Mouse (Mus musculus) adrenal gland, adult (tissue): ENCODE measurements at regions not wholly inside any gene's neighbourhood (a gene's known extent, or its start where the extent isn't known, plus 50 kb on each side); places are given as distances from the start of the nearest gene placed in this dataset.

Experiments used
- DNase-seq, 2 experiments: peaks; one replicate each; pipeline ENCODE4 v3.0.0; 2022 to 2023; ENCODE audit warnings: low spot score in 1 of 2; ENCODE audit not compliant: inconsistent age in 2 of 2

DNA sequence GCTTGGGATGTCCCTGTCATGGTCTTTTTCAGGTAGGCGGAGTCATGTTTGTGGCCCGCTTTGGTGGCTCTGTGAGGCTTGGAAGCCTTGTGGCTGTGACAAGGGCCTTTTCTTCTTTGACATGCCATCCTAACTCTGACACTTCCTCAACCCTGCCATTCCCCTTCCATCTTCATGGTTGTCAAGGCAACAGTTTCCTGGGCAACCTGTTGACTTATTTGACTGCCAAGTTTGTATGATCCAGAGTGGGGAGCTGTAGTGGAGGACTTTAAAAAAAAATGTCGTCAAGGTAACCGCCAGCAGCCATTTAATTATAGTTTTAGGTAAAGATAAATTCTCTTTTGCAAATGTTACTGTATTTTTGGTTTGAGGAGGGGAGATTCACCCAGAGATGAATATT lies 56.8 kb upstream of the Kcng1 start:
- no peak for DNase-seq

DNA sequence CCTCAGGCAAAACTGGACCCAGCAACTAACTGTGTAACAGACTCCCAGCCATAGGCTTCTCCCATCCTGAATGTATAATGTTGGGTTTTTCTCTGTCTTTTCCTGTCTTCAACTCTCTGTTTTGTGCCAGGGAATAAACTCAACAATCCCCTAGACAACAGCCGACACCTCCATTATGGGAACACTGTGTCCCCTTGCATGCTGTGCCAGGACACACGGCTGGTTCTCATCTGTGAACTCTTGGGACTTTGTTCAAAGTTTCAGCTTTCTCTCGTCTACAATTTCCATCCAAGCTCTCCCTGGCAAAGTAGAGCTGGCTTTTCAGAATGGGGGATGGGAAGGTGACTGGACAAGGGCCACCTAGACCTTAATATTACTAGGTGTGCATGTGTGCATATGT lies 56.1 kb upstream of the Kcng1 start:
- DNase-seq: no peak

DNA sequence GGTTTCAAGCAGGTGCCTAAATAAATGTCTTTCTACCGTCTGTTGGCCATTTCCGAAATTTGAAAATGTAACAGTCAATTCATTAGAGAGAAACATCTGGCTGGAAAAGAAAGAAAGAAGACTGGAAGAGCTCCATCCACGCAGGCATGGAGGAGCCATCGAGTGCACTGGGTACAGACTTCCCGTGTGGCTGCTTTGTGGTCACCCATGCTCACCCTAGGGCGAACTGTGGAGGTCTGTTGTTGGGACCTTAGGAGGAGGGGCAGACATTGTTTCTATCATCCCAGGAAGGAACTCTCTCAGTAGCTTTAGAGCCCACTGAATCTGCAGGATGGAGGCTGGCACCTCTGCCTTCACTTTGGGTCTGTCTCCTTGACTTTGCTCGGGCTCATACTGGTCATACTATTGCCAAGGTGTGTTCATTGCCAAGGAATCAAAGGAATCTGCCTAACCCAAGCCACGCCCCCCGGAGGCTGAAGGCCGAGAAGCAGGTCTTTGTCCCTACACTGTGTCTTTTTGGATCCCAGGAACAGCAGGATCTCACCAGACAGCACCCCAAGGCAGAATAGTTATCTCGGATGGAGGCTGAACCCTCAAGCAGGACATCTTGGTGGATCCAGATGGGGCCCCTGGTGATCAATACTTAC lies 54.3 kb upstream of the Kcng1 start:
- no peak for DNase-seq

DNA sequence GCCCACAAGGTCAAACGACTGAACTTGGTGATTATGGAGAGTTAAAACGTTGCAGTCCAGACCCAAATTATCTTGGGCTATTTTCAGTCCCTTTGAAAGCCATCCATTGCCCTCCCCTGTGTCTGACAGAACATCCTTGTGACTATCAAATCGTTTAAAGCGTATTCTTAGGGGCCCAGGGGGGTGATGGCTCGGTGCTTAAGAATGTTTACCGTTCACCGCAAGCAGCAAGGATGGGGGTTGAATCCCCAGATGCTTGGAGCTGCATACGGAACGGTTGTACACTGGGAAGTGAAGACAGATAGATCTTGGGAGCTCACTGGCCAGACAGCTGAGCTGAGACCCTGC lies 52.7 kb upstream of the Kcng1 start:
- no peak for DNase-seq

DNA sequence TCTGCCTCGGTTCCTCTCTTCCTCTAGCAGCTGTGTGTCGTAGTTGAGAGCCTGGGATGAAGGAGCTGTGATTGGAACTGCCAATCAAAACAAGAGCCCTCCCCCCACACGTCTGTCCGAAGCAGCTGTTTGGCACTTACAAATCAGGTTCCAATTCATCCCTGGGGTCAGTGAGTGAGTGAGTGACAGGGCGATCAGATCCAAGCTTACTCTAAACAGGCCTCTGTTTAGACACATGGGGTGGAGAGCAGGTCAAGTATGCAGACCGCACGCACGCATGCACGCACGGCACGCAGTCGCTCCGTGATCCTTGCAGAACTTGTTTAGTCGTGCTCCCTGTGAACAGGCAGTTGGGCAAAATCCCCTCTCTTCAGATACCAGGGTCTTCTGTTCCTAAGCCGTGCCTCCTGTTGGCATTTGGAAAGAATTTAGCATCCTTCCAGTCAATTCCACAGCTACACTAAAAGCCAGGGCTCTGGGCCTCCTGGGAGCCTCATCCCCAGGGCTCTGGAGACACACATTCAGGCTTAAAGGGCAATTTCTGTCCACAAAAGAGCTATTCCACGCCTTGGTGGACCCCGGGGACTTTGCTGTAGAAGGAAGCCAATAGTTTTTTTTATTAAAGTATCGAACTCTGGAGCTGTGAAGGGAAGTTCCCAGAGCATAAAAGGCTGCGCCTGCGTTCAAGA lies 52.2 kb upstream of the Kcng1 start:
- no peak for DNase-seq

DNA sequence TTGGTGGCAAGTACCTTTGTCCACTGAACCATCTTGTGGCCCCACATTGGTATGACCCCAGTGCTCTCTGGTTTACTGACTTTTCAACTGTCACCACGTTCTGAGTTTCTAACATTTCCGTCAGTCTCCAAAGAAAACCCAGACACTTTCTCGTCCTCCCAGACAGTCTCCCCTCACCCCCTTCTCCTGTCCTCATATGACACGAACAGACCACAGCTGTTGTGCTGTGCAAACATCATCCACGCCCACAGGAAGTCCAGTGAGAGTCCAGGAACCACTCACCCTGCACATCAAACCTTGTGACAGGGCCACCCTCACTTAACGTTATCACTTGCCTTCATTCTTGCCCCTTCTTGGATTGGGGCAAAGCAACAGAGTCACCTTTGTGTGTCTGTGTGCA lies 51.4 kb upstream of the Kcng1 start:
- no peak for DNase-seq
